Mouse (Mus musculus) forebrain, postnatal 0 days (tissue): Measurements from ENCODE around the gene Sik1. TPM values are rescaled to one million over a fixed set of nuclear protein-coding genes. Genes with fewer than 3 reads are reported as not detected.

Experiments used
- ATAC-seq: fragments of 200-750 bp; cut with Nextera tagmentation; 2 replicates; pipeline ENCODE4 v1.8.0; 2017; ENCODE audit warnings: mild to moderate bottlenecking, moderate library complexity
- DNase-seq: peaks from one replicate; pipeline ENCODE4 v3.0.0-alpha.2; 2015
- H3K27ac ChIP-seq: fragments of 300-500 bp; sonication (generic); 2 replicates; pipeline ENCODE4 v1.5.1; 2014; ENCODE audit warnings: low read depth, mild to moderate bottlenecking, antibody characterized with exemption, low read length, moderate library complexity, mixed read lengths
- H3K27me3 ChIP-seq: fragments of 300-500 bp; sonication (generic); 2 replicates; pipeline ENCODE4 v1.6.1; 2014; ENCODE audit warnings: mild to moderate bottlenecking, low read length, mixed read lengths; ENCODE audit not compliant: insufficient read depth
- H3K36me3 ChIP-seq: fragments of 300-500 bp; sonication (generic); 2 replicates; pipeline ENCODE4 v1.6.1; 2014; ENCODE audit warnings: mild to moderate bottlenecking, moderate library complexity; ENCODE audit not compliant: insufficient read depth
- H3K4me1 ChIP-seq: fragments of 300-500 bp; sonication (generic); 2 replicates; pipeline ENCODE4 v1.6.1; 2014; ENCODE audit warnings: antibody characterized with exemption; ENCODE audit not compliant: insufficient read depth
- H3K4me2 ChIP-seq: fragments of 300-500 bp; sonication (generic); 2 replicates; pipeline ENCODE4 v1.6.1; 2014; ENCODE audit warnings: low read depth, mild to moderate bottlenecking, moderate library complexity
- H3K4me3 ChIP-seq: fragments of 300-500 bp; sonication (generic); 2 replicates; pipeline ENCODE4 v1.5.1; 2014; ENCODE audit warnings: low read depth, low read length, mixed read lengths
- H3K9ac ChIP-seq: fragments of 300-500 bp; sonication (generic); 2 replicates; pipeline ENCODE4 v1.6.1; 2014; ENCODE audit warnings: mild to moderate bottlenecking
- H3K9me3 ChIP-seq: fragments of 300-500 bp; sonication (generic); 2 replicates; pipeline ENCODE4 v1.6.1; 2016; ENCODE audit warnings: low read length
- CTCF ChIP-seq: sonication (generic); IDR thresholded peaks from 2 replicates; pipeline ENCODE4 v1.5.1; 2016; ENCODE audit warnings: antibody characterized with exemption, control low read depth, low read depth
- WGBS: fragments of 180-500 bp; shearing (Covaris S2); extraction: QIAGEN DNeasy Blood & Tissue Kit; methylation state at CpG from one replicate; pipeline ENCODE4 v1.1.7; 2014; 5-methylcytosine and 5-hydroxymethylcytosine counted together
- polyA plus RNA-seq: library from polyadenylated mRNA; unstranded; fragments of >200 nt; fragmentation: Nextera tagmentation; extraction: Ambion mirVana; gene quantifications from 2 replicates; pipeline ENCODE4 v1.2.1, GENCODE M21; 2015
- total RNA-seq: library from RNA; depleted of rRNA; stranded (reverse); fragments of >200 nt; gene quantifications from 2 replicates; pipeline ENCODE4 v1.2.3, GENCODE M21; 2014

The Sik1 gene
- total and polyA plus RNA-seq, 2 experiments from 2014 or later = 18.6 to 42.2 TPM

- no peak for DNase-seq
- WGBS = 81% methylated on average over 4 of the region's 4 CpGs
- Histone ChIP-seq H3K4me1 (0 out of 2 replicates have a peak, but pooled peaks cover 4% of the 10 kb centered on the region), H3K27ac (no peak overlapping the region), H3K36me3 (no peaks in the 10 kb centered on the region), H3K9me3 (no peaks in the 10 kb centered on the region), H3K27me3 (no peaks in the 10 kb centered on the region), H3K4me3 (no peak overlapping the region), H3K4me2 (no peak overlapping the region), H3K9ac (no peak overlapping the region)
- no peak for TF ChIP-seq CTCF
- no peak for ATAC-seq
Measured at GRCm38 (mm10) chr17:31897186-31897793, 41.7 kb upstream of the Sik1 start.

GRCm38 (mm10) chr17:31896751-31897150, 41.1 kb upstream of the Sik1 start:
- no peak for ATAC-seq

GRCm38 (mm10) chr17:31896311-31896710, 40.7 kb upstream of the Sik1 start:
- Histone ChIP-seq H3K4me2 (no peak overlapping the region), H3K27ac (no peak overlapping the region), H3K36me3 (no peaks in the 10 kb centered on the region), H3K27me3 (no peaks in the 10 kb centered on the region), H3K9ac (no peak overlapping the region), H3K4me3 (no peak overlapping the region), H3K4me1 (0 out of 2 replicates have a peak, but pooled peaks cover 4% of the 10 kb centered on the region), H3K9me3 (no peaks in the 10 kb centered on the region)
- TF ChIP-seq CTCF = no peak
- ATAC-seq (no peak), DNase-seq (no peak)
- 92% methylated on average over 7 of the region's 7 CpGs for WGBS

More at GRCm38 (mm10) chr17:31896751-31897150, 41.1 kb upstream of the Sik1 start:
- Histone ChIP-seq H3K36me3 (no peaks in the 10 kb centered on the region), H3K4me2 (no peak overlapping the region), H3K27me3 (no peaks in the 10 kb centered on the region), H3K27ac (no peak overlapping the region), H3K9me3 (no peaks in the 10 kb centered on the region), H3K9ac (no peak overlapping the region), H3K4me1 (0 out of 2 replicates have a peak, but pooled peaks cover 4% of the 10 kb centered on the region), H3K4me3 (no peak overlapping the region)
- DNase-seq = no peak
- TF ChIP-seq CTCF = no peak
- 83% methylated on average over 3 of the region's 3 CpGs for WGBS

GRCm38 (mm10) chr17:31893371-31894060, 37.9 kb upstream of the Sik1 start:
- TF ChIP-seq CTCF = no peak
- WGBS = 90% methylated on average over 5 of the region's 5 CpGs
- no peak overlapping the region for H3K4me2 ChIP-seq
- ATAC-seq (no peak), DNase-seq (no peak)
- no peak overlapping the region for H3K9ac ChIP-seq
- 0 out of 2 replicates have a peak, but pooled peaks cover 4% of the 10 kb centered on the region for H3K4me1 ChIP-seq
- no peaks in the 10 kb centered on the region for H3K36me3 ChIP-seq
- no peaks in the 10 kb centered on the region for H3K9me3 ChIP-seq
- H3K27ac ChIP-seq = no peak overlapping the region
- no peak overlapping the region for H3K4me3 ChIP-seq
- no peaks in the 10 kb centered on the region for H3K27me3 ChIP-seq

GRCm38 (mm10) chr17:31892750-31893149, 37.1 kb upstream of the Sik1 start:
- Histone ChIP-seq H3K4me1 (0 out of 2 replicates have a peak, but pooled peaks cover 4% of the 10 kb centered on the region), H3K27ac (no peak overlapping the region), H3K36me3 (no peaks in the 10 kb centered on the region), H3K9me3 (no peaks in the 10 kb centered on the region), H3K4me3 (no peak overlapping the region), H3K9ac (no peak overlapping the region), H3K4me2 (no peak overlapping the region), H3K27me3 (no peaks in the 10 kb centered on the region)
- ATAC-seq = peak; percentile 27; the same call in 1 of the 2 replicates
- TF ChIP-seq CTCF = no peak
- peak; percentile 46 for DNase-seq
- 34% methylated on average over 10 of the region's 10 CpGs for WGBS

- ATAC-seq = peak; percentile 50; the same call in 1 of the 2 replicates
- DNase-seq = peak; percentile 28
- TF ChIP-seq CTCF = no peak
- no peak overlapping the region for H3K4me2 ChIP-seq
- H3K4me1 ChIP-seq = 0 out of 2 replicates have a peak, but pooled peaks cover 4% of the 10 kb centered on the region
- H3K27me3 ChIP-seq = no peaks in the 10 kb centered on the region
- H3K36me3 ChIP-seq = no peaks in the 10 kb centered on the region
- H3K9me3 ChIP-seq = no peaks in the 10 kb centered on the region
- H3K9ac ChIP-seq = no peak overlapping the region
- no peak overlapping the region for H3K4me3 ChIP-seq
- H3K27ac ChIP-seq = no peak overlapping the region
- 75% methylated on average over 4 of the region's 4 CpGs for WGBS
Measured at GRCm38 (mm10) chr17:31891858-31892257, 36.3 kb upstream of the Sik1 start.
